Mouse (Mus musculus): Measurements from ENCODE around the gene Trim65. TPM values are rescaled to one million over a fixed set of nuclear protein-coding genes. Genes with fewer than 3 reads are reported as not detected.
"Not testable (repeated sequence)": the region's sequence is repeated elsewhere in the genome, so short reads cannot be mapped to it uniquely, and the experiment has no call there.

Trim65 gene
- polyA plus RNA-seq, 1 experiment: 17.3 TPM

- TF ChIP-seq POLR2A (IDR thresholded peaks at IDR 0.05; ENCODE audit: borderline replicate concordance, extremely low read depth, low read depth, low read length) (no peak), CTCF (IDR thresholded peaks at IDR 0.05; ENCODE audit: insufficient read depth, low read length) (no peak)
- H3K4me3 ChIP-seq (replicated peaks; ENCODE audit: extremely low read depth, low read depth, low read length): peak overlapping the region; percentile 94
- no peak for DNase-seq
- H3K4me1 ChIP-seq (ENCODE audit: control insufficient read depth, insufficient read depth, low read length): peaks cover 23% of the 10 kb centered on the region
- WGBS: 27% methylated on average over 8 of the region's 8 CpGs
Observed at GRCm38 (mm10) chr11:116129993-116130487, 888 bp downstream of the Trim65 start.

GRCm38 (mm10) chr11:116129091-116129790, 1.7 kb downstream of the Trim65 start:
- no peak for DNase-seq
- H3K4me3 ChIP-seq (replicated peaks; ENCODE audit: extremely low read depth, low read depth, low read length): no peak overlapping the region
- peaks cover 23% of the 10 kb centered on the region for H3K4me1 ChIP-seq (ENCODE audit: control insufficient read depth, insufficient read depth, low read length)
- 79% methylated on average over 9 of the region's 9 CpGs for WGBS
- TF ChIP-seq CTCF (IDR thresholded peaks at IDR 0.05; ENCODE audit: insufficient read depth, low read length) (no peak), POLR2A (IDR thresholded peaks at IDR 0.05; ENCODE audit: borderline replicate concordance, extremely low read depth, low read depth, low read length) (no peak)

GRCm38 (mm10) chr11:116127986-116128385, 2.9 kb downstream of the Trim65 start:
- Histone ChIP-seq H3K4me3 (replicated peaks; ENCODE audit: extremely low read depth, low read depth, low read length) (no peak overlapping the region), H3K4me1 (ENCODE audit: control insufficient read depth, insufficient read depth, low read length) (peaks cover 23% of the 10 kb centered on the region)
- WGBS: 75% methylated on average over 9 of the region's 9 CpGs
- no peak for TF ChIP-seq CTCF (IDR thresholded peaks at IDR 0.05; ENCODE audit: insufficient read depth, low read length)
- TF ChIP-seq POLR2A (IDR thresholded peaks at IDR 0.05; ENCODE audit: borderline replicate concordance, extremely low read depth, low read depth, low read length): no peak
- no peak for DNase-seq

GRCm38 (mm10) chr11:116127156-116127980, 3.6 kb downstream of the Trim65 start, which contains the start of gene Trim47:
Gene Trim47 (minus strand): TSS chr11:116127210.
- TF ChIP-seq POLR2A (IDR thresholded peaks at IDR 0.05; ENCODE audit: borderline replicate concordance, extremely low read depth, low read depth, low read length) (no peak), CTCF (IDR thresholded peaks at IDR 0.05; ENCODE audit: insufficient read depth, low read length) (no peak)
- no peak within 1 kb of the TSS for H3K4me3 ChIP-seq (replicated peaks; ENCODE audit: extremely low read depth, low read depth, low read length)
- 46% methylated on average over 23 of the region's 23 CpGs for whole genome bisulfite sequencing
- H3K4me1 ChIP-seq (ENCODE audit: control insufficient read depth, insufficient read depth, low read length): peaks cover 23% of the 10 kb centered on the region
- no peak for DNase-seq

GRCm38 (mm10) chr11:116126261-116126660, 4.7 kb downstream of the Trim65 start:
- WGBS: 95% methylated on average over 15 of the region's 15 CpGs
- no peak for DNase-seq
- H3K4me3 ChIP-seq (replicated peaks; ENCODE audit: extremely low read depth, low read depth, low read length): no peak overlapping the region
- peaks cover 20% of the 10 kb centered on the region for H3K4me1 ChIP-seq (ENCODE audit: control insufficient read depth, insufficient read depth, low read length)
- TF ChIP-seq POLR2A (IDR thresholded peaks at IDR 0.05; ENCODE audit: borderline replicate concordance, extremely low read depth, low read depth, low read length) (no peak), CTCF (IDR thresholded peaks at IDR 0.05; ENCODE audit: insufficient read depth, low read length) (no peak)

- not testable (repeated sequence) for H3K4me1 ChIP-seq (ENCODE audit: control insufficient read depth, insufficient read depth, low read length); DNase-seq; H3K4me3 ChIP-seq (replicated peaks; ENCODE audit: extremely low read depth, low read depth, low read length)
- 92% methylated on average over 8 of the region's 8 CpGs for WGBS
Observed at GRCm38 (mm10) chr11:116121731-116122245, 9.1 kb downstream of the Trim65 start.

GRCm38 (mm10) chr11:116117819-116118218, 13.1 kb downstream of the Trim65 start:
- no peaks in the 10 kb centered on the region for H3K4me1 ChIP-seq (ENCODE audit: control insufficient read depth, insufficient read depth, low read length)
- no peak overlapping the region for H3K4me3 ChIP-seq (replicated peaks; ENCODE audit: extremely low read depth, low read depth, low read length)
- no peak for DNase-seq
- TF ChIP-seq POLR2A (IDR thresholded peaks at IDR 0.05; ENCODE audit: borderline replicate concordance, extremely low read depth, low read depth, low read length): no peak
- TF ChIP-seq CTCF (IDR thresholded peaks at IDR 0.05; ENCODE audit: insufficient read depth, low read length): no peak

GRCm38 (mm10) chr11:116117241-116117640, 13.7 kb downstream of the Trim65 start:
- Histone ChIP-seq H3K4me1 (ENCODE audit: control insufficient read depth, insufficient read depth, low read length) (no peaks in the 10 kb centered on the region), H3K4me3 (replicated peaks; ENCODE audit: extremely low read depth, low read depth, low read length) (no peak overlapping the region)
- WGBS: 82% methylated on average over 12 of the region's 12 CpGs
- DNase-seq: no peak
- TF ChIP-seq CTCF (IDR thresholded peaks at IDR 0.05; ENCODE audit: insufficient read depth, low read length) (no peak), POLR2A (IDR thresholded peaks at IDR 0.05; ENCODE audit: borderline replicate concordance, extremely low read depth, low read depth, low read length) (no peak)

GRCm38 (mm10) chr11:116111611-116112203, 19.2 kb downstream of the Trim65 start:
- DNase-seq: no peak

More at GRCm38 (mm10) chr11:116111611-116112203, 19.2 kb downstream of the Trim65 start:
- TF ChIP-seq CTCF (IDR thresholded peaks at IDR 0.05; ENCODE audit: insufficient read depth, low read length) (no peak), POLR2A (IDR thresholded peaks at IDR 0.05; ENCODE audit: borderline replicate concordance, extremely low read depth, low read depth, low read length) (no peak)
- H3K4me3 ChIP-seq (replicated peaks; ENCODE audit: extremely low read depth, low read depth, low read length): no peak overlapping the region
- WGBS: 90% methylated on average over 19 of the region's 19 CpGs
- peaks cover 8% of the 10 kb centered on the region; the same call in 1 of the 2 replicates for H3K4me1 ChIP-seq (ENCODE audit: control insufficient read depth, insufficient read depth, low read length)

Measured in lung, adult 2 months (tissue).